ENCODE assay signal across 12 mouse cellular contexts in genomic region chr4:40144981-40145380, GRCm38 (mm10). TPM values are rescaled to one million over a fixed set of nuclear protein-coding genes. Genes with fewer than 3 reads are reported as not detected.
DNase-seq lines count a peak whose midpoint lies in the region; ATAC-seq and TF ChIP-seq lines count a peak whose summit lies in the region.
"Had no signal": no experiment of that assay in that cellular context is flagged by ENCODE, and none has a peak within 500 bp of the region (broad histone marks: within the 10 kb centered on the region; RNA-seq: fewer than 3 reads in every experiment).

No protein-coding gene starts in this region.

- peaks cover 8% of the 10 kb centered on the region for H3K4me1 ChIP-seq in heart, embryonic 11.5 days (ENCODE audit: control insufficient read depth, insufficient read depth, low read length)
- H3K4me1 ChIP-seq in midbrain, embryonic 10.5 days: peaks cover 27% of the 10 kb centered on the region
- H3K4me1 ChIP-seq in midbrain, embryonic 11.5 days (ENCODE audit: control insufficient read depth, insufficient read depth, low read length): peaks cover 16% of the 10 kb centered on the region
- H3K4me1 ChIP-seq in midbrain, embryonic 12.5 days: peaks cover 20% of the 10 kb centered on the region
- peaks cover 2% of the 10 kb centered on the region; the same call in 1 of the 2 replicates for H3K4me1 ChIP-seq in stomach, postnatal 0 days (replicated peaks; ENCODE audit: control insufficient read depth, insufficient read depth)

- TF ChIP-seq EP300 in stomach, postnatal 0 days (optimal IDR thresholded peaks at IDR 0.05): no peak

- peak overlapping the region; percentile 83 for H3K4me2 ChIP-seq in heart, embryonic 11.5 days
- no peak overlapping the region for H3K4me2 ChIP-seq in midbrain, embryonic 11.5 days
- H3K4me2 ChIP-seq in midbrain, embryonic 12.5 days (replicated peaks): peak overlapping the region; percentile 75
- 0 out of 2 replicates have a peak overlapping the region, but pooled peaks have one; percentile 90 for H3K4me2 ChIP-seq in stomach, postnatal 0 days (replicated peaks; ENCODE audit: low read depth)

- 78% methylated on average over 3 of the region's 3 CpGs for WGBS in heart, embryonic 11.5 days (ENCODE audit: insufficient replicate concordance)
- WGBS in midbrain, embryonic 10.5 days: 83% methylated on average over 3 of the region's 3 CpGs
- 74% methylated on average over 3 of the region's 3 CpGs for WGBS in midbrain, embryonic 11.5 days
- 79% methylated on average over 3 of the region's 3 CpGs for WGBS in midbrain, embryonic 12.5 days
- 44% methylated on average over 3 of the region's 3 CpGs for WGBS in stomach, postnatal 0 days

- H3K36me3 ChIP-seq in heart, embryonic 11.5 days (ENCODE audit: control insufficient read depth, insufficient read depth, low read length): no peaks in the 10 kb centered on the region
- 0 out of 2 replicates have a peak, but pooled peaks cover 3% of the 10 kb centered on the region for H3K36me3 ChIP-seq in midbrain, embryonic 10.5 days
- no peaks in the 10 kb centered on the region for H3K36me3 ChIP-seq in midbrain, embryonic 11.5 days (ENCODE audit: control insufficient read depth, insufficient read depth, low read length)
- H3K36me3 ChIP-seq in midbrain, embryonic 12.5 days: no peaks in the 10 kb centered on the region
- H3K36me3 ChIP-seq in stomach, postnatal 0 days (ENCODE audit: control insufficient read depth, insufficient read depth, low read length): no peaks in the 10 kb centered on the region

- H3K9me3 ChIP-seq in heart, embryonic 11.5 days (replicated peaks; ENCODE audit: control insufficient read depth, low read length): no peaks in the 10 kb centered on the region
- no peaks in the 10 kb centered on the region for H3K9me3 ChIP-seq in midbrain, embryonic 10.5 days (replicated peaks)
- no peaks in the 10 kb centered on the region for H3K9me3 ChIP-seq in midbrain, embryonic 11.5 days (ENCODE audit: control insufficient read depth, low read length)
- no peaks in the 10 kb centered on the region for H3K9me3 ChIP-seq in midbrain, embryonic 12.5 days
- no peaks in the 10 kb centered on the region for H3K9me3 ChIP-seq in stomach, postnatal 0 days (ENCODE audit: control insufficient read depth, low read length)

- H3K27ac ChIP-seq in heart, embryonic 11.5 days (ENCODE audit: low read depth, low read length): no peak overlapping the region
- no peak overlapping the region for H3K27ac ChIP-seq in midbrain, embryonic 10.5 days (replicated peaks)
- no peak overlapping the region for H3K27ac ChIP-seq in midbrain, embryonic 11.5 days (ENCODE audit: low read depth, low read length)
- no peak overlapping the region for H3K27ac ChIP-seq in midbrain, embryonic 12.5 days (replicated peaks)
- no peak overlapping the region for H3K27ac ChIP-seq in stomach, postnatal 0 days (replicated peaks)

- H3K9ac ChIP-seq in heart, embryonic 11.5 days (ENCODE audit: low read depth, low read length): no peak overlapping the region
- no peak overlapping the region for H3K9ac ChIP-seq in midbrain, embryonic 11.5 days (ENCODE audit: low read length)
- H3K9ac ChIP-seq in midbrain, embryonic 12.5 days (replicated peaks): no peak overlapping the region
- no peak overlapping the region for H3K9ac ChIP-seq in stomach, postnatal 0 days (ENCODE audit: low read length)

- no peak for ATAC-seq in heart, embryonic 11.5 days (replicated peaks; ENCODE audit: insufficient number of reproducible peaks, low FRiP score, low TSS enrichment)
- no peak for ATAC-seq in midbrain, embryonic 11.5 days (ENCODE audit: low FRiP score)
- no peak for ATAC-seq in midbrain, embryonic 12.5 days (ENCODE audit: low FRiP score, low read depth)
- no peak for ATAC-seq in stomach, postnatal 0 days (ENCODE audit: low FRiP score, low TSS enrichment)
- ATAC-seq in monocyte, adult 5-6 weeks (replicated peaks; ENCODE audit: insufficient number of reproducible peaks, low FRiP score, low TSS enrichment, poor library complexity, severe bottlenecking): no peak

- DNase-seq in heart, adult 8-10 months (ENCODE audit: low spot score): no peak
- DNase-seq in midbrain, embryonic 10.5 days (ENCODE audit: low spot score): no peak
- no peak for DNase-seq in midbrain, embryonic 11.5 days (ENCODE audit: low spot score, missing footprints)
- no peak for DNase-seq in stomach, postnatal 0 days (ENCODE audit: low spot score)
- no peak for DNase-seq in layer of hippocampus, adult 18-20 months (ENCODE audit: low spot score in 2 of 2)
- DNase-seq: adrenal gland, adult 8-10 months; B cell, adult 2 months; cerebellum, adult 11 months; kidney, postnatal 14 days had no signal

- no peak for TF ChIP-seq CTCF in stomach, postnatal 0 days (IDR thresholded peaks at IDR 0.05; ENCODE audit: low read depth)

- H3K27me3 ChIP-seq in heart, embryonic 11.5 days (ENCODE audit: control insufficient read depth, insufficient read depth, low read length): no peaks in the 10 kb centered on the region
- H3K27me3 ChIP-seq in midbrain, embryonic 10.5 days (ENCODE audit: low read depth, poor library complexity, severe bottlenecking): no peaks in the 10 kb centered on the region
- H3K27me3 ChIP-seq in midbrain, embryonic 11.5 days (ENCODE audit: control insufficient read depth, insufficient read depth, low read length): no peaks in the 10 kb centered on the region
- H3K27me3 ChIP-seq in midbrain, embryonic 12.5 days: no peaks in the 10 kb centered on the region
- H3K27me3 ChIP-seq in stomach, postnatal 0 days (ENCODE audit: control insufficient read depth, insufficient read depth, low read length): no peaks in the 10 kb centered on the region

- H3K4me3 ChIP-seq in heart, embryonic 11.5 days (ENCODE audit: low read depth, low read length): no peak overlapping the region; the same call in 1 of the 2 replicates
- H3K4me3 ChIP-seq in midbrain, embryonic 10.5 days: peak overlapping the region; percentile 86; the same call in 1 of the 2 replicates
- H3K4me3 ChIP-seq in midbrain, embryonic 11.5 days (ENCODE audit: low read depth, low read length): no peak overlapping the region
- H3K4me3 ChIP-seq in midbrain, embryonic 12.5 days: no peak overlapping the region
- H3K4me3 ChIP-seq in stomach, postnatal 0 days (ENCODE audit: low read depth, low read length): no peak overlapping the region

RNA-seq across cellular contexts. Expression of gene Aco1, which starts 2.1 kb away (rescaled TPM):
- 32.1 and 33.0 TPM in 2 replicates for polyA plus RNA-seq in heart, embryonic 11.5 days (2014; fragmentation: Nextera tagmentation; extraction: Ambion mirVana)
- total RNA-seq in heart, adult 8-10 months (2022): 10 to 100 TPM; 24.3 to 30.2 (median 26.3) TPM
- polyA plus RNA-seq in midbrain, embryonic 10.5 days (2016; fragmentation: Nextera tagmentation; extraction: Ambion mirVana): 58.0 and 59.7 TPM in 2 replicates
- 59.1 and 66.9 TPM in 2 replicates for polyA plus RNA-seq in midbrain, embryonic 11.5 days (2014; fragmentation: Nextera tagmentation; extraction: Ambion mirVana)
- polyA plus RNA-seq in midbrain, embryonic 12.5 days (2016; fragmentation: Nextera tagmentation; extraction: Ambion mirVana): 58.7 and 61.4 TPM in 2 replicates
- 33.2 and 35.9 TPM in 2 replicates for polyA plus RNA-seq in stomach, postnatal 0 days (2015; fragmentation: Nextera tagmentation; extraction: Ambion mirVana)
- 18.2 to 24.5 TPM (median 20.6 TPM) in 3 replicates for total RNA-seq in monocyte, adult 5-6 weeks (2017)
- 10 to 100 TPM; 23.7 to 24.5 TPM for total RNA-seq in layer of hippocampus, adult 18-20 months (2021)
